Mouse (Mus musculus) intestine, embryonic 14.5 days (tissue): ENCODE measurements at regions not wholly inside any gene's neighbourhood (a gene's known extent, or its start where the extent isn't known, plus 50 kb on each side); places are given as distances from the start of the nearest gene placed in this dataset.

ENCODE experiments used
- ATAC-seq: fragments of 200-750 bp; cut with Nextera tagmentation; replicated peaks from 2 replicates; pipeline ENCODE4 v1.8.0; 2017; ENCODE audit warnings: low read depth, moderate number of reproducible peaks, moderate TSS enrichment, moderate library complexity; ENCODE audit not compliant: low FRiP score, low TSS enrichment
- DNase-seq: peaks from one replicate; pipeline ENCODE4 v3.0.0-alpha.2; 2018; ENCODE audit warnings: low spot score
- H3K27ac ChIP-seq: fragments of 300-500 bp; sonication (generic); 2 replicates; pipeline ENCODE4 v1.5.1; 2014; ENCODE audit warnings: low read depth, mild to moderate bottlenecking, control low read depth
- H3K27me3 ChIP-seq: fragments of 300-500 bp; sonication (generic); replicated peaks from 2 replicates; pipeline ENCODE4 v1.6.1; 2014; ENCODE audit warnings: low read length, control low read depth; ENCODE audit not compliant: control insufficient read depth, insufficient read depth
- H3K36me3 ChIP-seq: fragments of 300-500 bp; sonication (generic); 2 replicates; pipeline ENCODE4 v1.6.1; 2014; ENCODE audit warnings: low read length, control low read depth; ENCODE audit not compliant: control insufficient read depth, insufficient read depth
- H3K4me1 ChIP-seq: fragments of 300-500 bp; sonication (generic); replicated peaks from 2 replicates; pipeline ENCODE4 v1.6.1; 2014; ENCODE audit warnings: low read length, control low read depth, mixed read lengths; ENCODE audit not compliant: control insufficient read depth, insufficient read depth
- H3K4me2 ChIP-seq: fragments of 300-500 bp; sonication (generic); 2 replicates; pipeline ENCODE4 v1.6.1; 2014; ENCODE audit warnings: low read length
- H3K4me3 ChIP-seq: fragments of 300-500 bp; sonication (generic); 2 replicates; pipeline ENCODE4 v1.5.1; 2014; ENCODE audit warnings: low read depth, low read length, control low read depth, mixed read lengths
- H3K9ac ChIP-seq: fragments of 300-500 bp; sonication (generic); 2 replicates; pipeline ENCODE4 v1.6.1; 2014; ENCODE audit warnings: mild to moderate bottlenecking, low read length
- H3K9me3 ChIP-seq: fragments of 300-500 bp; sonication (generic); 2 replicates; pipeline ENCODE4 v1.6.1; 2016; ENCODE audit warnings: low read length, control low read depth; ENCODE audit not compliant: control insufficient read depth
- WGBS: fragments of 180-500 bp; shearing (Covaris S2); extraction: QIAGEN DNeasy Blood & Tissue Kit; methylation state at CpG from one replicate; pipeline ENCODE4 v1.1.7; 2014; 5-methylcytosine and 5-hydroxymethylcytosine counted together

GRCm38 (mm10) chr8:26262536-26262935 is 143.2 kb downstream of the Gm45692 start:
- H3K4me3 ChIP-seq: no peak overlapping the region
- no peak overlapping the region for H3K9ac ChIP-seq
- H3K27me3 ChIP-seq: no peaks in the 10 kb centered on the region
- no peaks in the 10 kb centered on the region for H3K4me1 ChIP-seq
- no peaks in the 10 kb centered on the region for H3K36me3 ChIP-seq
- no peaks in the 10 kb centered on the region for H3K9me3 ChIP-seq
- DNase-seq (no peak), ATAC-seq (no peak)
- H3K27ac ChIP-seq: no peak overlapping the region
- no peak overlapping the region for H3K4me2 ChIP-seq
- WGBS: 79% methylated on average over 10 of the region's 10 CpGs

GRCm38 (mm10) chr8:26264869-26265321 is 145.6 kb downstream of the Gm45692 start:
- 0 out of 2 replicates have a peak, but pooled peaks cover 6% of the 10 kb centered on the region for H3K4me1 ChIP-seq
- DNase-seq (no peak), ATAC-seq (no peak)
- H3K4me2 ChIP-seq: no peak overlapping the region
- no peak overlapping the region for H3K4me3 ChIP-seq
- no peaks in the 10 kb centered on the region for H3K36me3 ChIP-seq
- 62% methylated on average over 11 of the region's 11 CpGs for WGBS
- no peak overlapping the region for H3K9ac ChIP-seq
- H3K27ac ChIP-seq: no peak overlapping the region
- H3K27me3 ChIP-seq: no peaks in the 10 kb centered on the region
- no peaks in the 10 kb centered on the region for H3K9me3 ChIP-seq

GRCm38 (mm10) chr8:26265366-26265765 is 146.0 kb downstream of the Gm45692 start:
- no peak overlapping the region for H3K27ac ChIP-seq
- no peaks in the 10 kb centered on the region for H3K9me3 ChIP-seq
- ATAC-seq: no peak
- no peaks in the 10 kb centered on the region for H3K27me3 ChIP-seq
- no peaks in the 10 kb centered on the region for H3K36me3 ChIP-seq
- no peak overlapping the region for H3K4me3 ChIP-seq
- H3K4me1 ChIP-seq: 0 out of 2 replicates have a peak, but pooled peaks cover 6% of the 10 kb centered on the region
- no peak for DNase-seq
- no peak overlapping the region for H3K9ac ChIP-seq
- 49% methylated on average over 8 of the region's 8 CpGs for WGBS
- no peak overlapping the region for H3K4me2 ChIP-seq

- Histone ChIP-seq H3K27me3 (no peaks in the 10 kb centered on the region), H3K4me2 (no peak overlapping the region), H3K27ac (no peak overlapping the region), H3K9ac (no peak overlapping the region), H3K36me3 (no peaks in the 10 kb centered on the region), H3K9me3 (no peaks in the 10 kb centered on the region), H3K4me3 (no peak overlapping the region), H3K4me1 (0 out of 2 replicates have a peak, but pooled peaks cover 6% of the 10 kb centered on the region)
- WGBS: 53% methylated on average over 4 of the region's 4 CpGs
- ATAC-seq (no peak), DNase-seq (no peak)
Measured at GRCm38 (mm10) chr8:26266384-26266783, 147.1 kb downstream of the Gm45692 start.

- no peak for DNase-seq
- H3K9me3 ChIP-seq: no peaks in the 10 kb centered on the region
- no peak overlapping the region for H3K27ac ChIP-seq
- H3K4me2 ChIP-seq: no peak overlapping the region
- ATAC-seq: no peak
- no peak overlapping the region for H3K4me3 ChIP-seq
- H3K4me1 ChIP-seq: 0 out of 2 replicates have a peak, but pooled peaks cover 6% of the 10 kb centered on the region
- WGBS: 71% methylated on average over 4 of the region's 4 CpGs
- H3K27me3 ChIP-seq: no peaks in the 10 kb centered on the region
- no peak overlapping the region for H3K9ac ChIP-seq
- no peaks in the 10 kb centered on the region for H3K36me3 ChIP-seq
Measured at GRCm38 (mm10) chr8:26267569-26267968, 148.2 kb downstream of the Gm45692 start.

GRCm38 (mm10) chr8:26268751-26269415 is 149.5 kb downstream of the Gm45692 start:
- no peaks in the 10 kb centered on the region for H3K9me3 ChIP-seq
- ATAC-seq: no peak
- no peak for DNase-seq
- H3K4me1 ChIP-seq: 0 out of 2 replicates have a peak, but pooled peaks cover 6% of the 10 kb centered on the region
- no peak overlapping the region for H3K4me3 ChIP-seq
- H3K36me3 ChIP-seq: no peaks in the 10 kb centered on the region
- H3K9ac ChIP-seq: no peak overlapping the region
- 51% methylated on average over 17 of the region's 17 CpGs for WGBS
- no peak overlapping the region for H3K27ac ChIP-seq
- no peaks in the 10 kb centered on the region for H3K27me3 ChIP-seq
- no peak overlapping the region for H3K4me2 ChIP-seq

- DNase-seq (no peak), ATAC-seq (no peak)
- Histone ChIP-seq H3K36me3 (no peaks in the 10 kb centered on the region), H3K9me3 (no peaks in the 10 kb centered on the region), H3K4me2 (no peak overlapping the region), H3K4me3 (no peak overlapping the region), H3K9ac (no peak overlapping the region), H3K27me3 (no peaks in the 10 kb centered on the region), H3K27ac (no peak overlapping the region), H3K4me1 (0 out of 2 replicates have a peak, but pooled peaks cover 6% of the 10 kb centered on the region)
- 39% methylated on average over 4 of the region's 4 CpGs for WGBS
Measured at GRCm38 (mm10) chr8:26272110-26272509, 152.8 kb downstream of the Gm45692 start.

GRCm38 (mm10) chr8:26272675-26273414 is 153.5 kb downstream of the Gm45692 start:
- no peak for ATAC-seq
- no peak overlapping the region for H3K9ac ChIP-seq
- 0 out of 2 replicates have a peak, but pooled peaks cover 6% of the 10 kb centered on the region for H3K4me1 ChIP-seq
- no peak overlapping the region for H3K4me3 ChIP-seq
- 0 out of 2 replicates have a peak overlapping the region, but pooled peaks have one; percentile 9 for H3K4me2 ChIP-seq
- H3K27me3 ChIP-seq: no peaks in the 10 kb centered on the region
- H3K9me3 ChIP-seq: no peaks in the 10 kb centered on the region
- H3K36me3 ChIP-seq: no peaks in the 10 kb centered on the region
- no peak for DNase-seq
- H3K27ac ChIP-seq: no peak overlapping the region
- WGBS: 44% methylated on average over 21 of the region's 21 CpGs
